Mouse (Mus musculus) E14TG2a.4 (cell line): ENCODE measurements around the gene Rrbp1.

ENCODE experiments used
- H3K27me3 ChIP-seq: 2 replicates; pipeline ENCODE4 v1.6.1; 2014; ENCODE audit warnings: low read length, control low read depth; ENCODE audit not compliant: insufficient read depth
- H3K36me3 ChIP-seq: 2 replicates; pipeline ENCODE4 v1.6.1; 2014; ENCODE audit warnings: low read length, control low read depth; ENCODE audit not compliant: insufficient read depth
- H3K4me1 ChIP-seq: replicated peaks from 2 replicates; pipeline ENCODE4 v1.6.1; 2014; ENCODE audit warnings: low read depth, low read length, control low read depth
- H3K4me3 ChIP-seq: replicated peaks from 2 replicates; pipeline ENCODE4 v1.5.1; 2014; ENCODE audit warnings: mild to moderate bottlenecking, low read length
- H3K9me3 ChIP-seq: 2 replicates; pipeline ENCODE4 v1.6.1; 2014; ENCODE audit warnings: low read length, control low read depth
- CTCF ChIP-seq: conservative IDR thresholded peaks from 2 replicates; pipeline ENCODE4 v1.5.1; 2014; ENCODE audit warnings: low read length
- NANOG ChIP-seq: IDR thresholded peaks from 2 replicates; pipeline ENCODE4 v1.6.1; 2014; ENCODE audit warnings: borderline replicate concordance, low read length, mixed read lengths
- POU5F1 ChIP-seq: IDR thresholded peaks from 2 replicates; pipeline ENCODE4 v1.6.1; 2014; ENCODE audit warnings: low read length, borderline replicate concordance

The Rrbp1 gene

GRCm38 (mm10) chr2:143980781-143981398 lies 30.2 kb downstream of the Rrbp1 start:
- H3K4me3 ChIP-seq, result no peak overlapping the region
- H3K27me3 ChIP-seq, result no peaks in the 10 kb centered on the region
- no peaks in the 10 kb centered on the region for H3K9me3 ChIP-seq
- TF ChIP-seq POU5F1, result no peak
- TF ChIP-seq CTCF, result peak; percentile 61
- peaks cover 81% of the 10 kb centered on the region for H3K36me3 ChIP-seq
- H3K4me1 ChIP-seq, result peaks cover 31% of the 10 kb centered on the region

- H3K4me3 ChIP-seq, result no peak overlapping the region
- H3K9me3 ChIP-seq, result no peaks in the 10 kb centered on the region
- peaks cover 18% of the 10 kb centered on the region for H3K4me1 ChIP-seq
- TF ChIP-seq NANOG (no peak), POU5F1 (no peak), CTCF (no peak)
- H3K27me3 ChIP-seq, result no peaks in the 10 kb centered on the region
- H3K36me3 ChIP-seq, result peaks cover 74% of the 10 kb centered on the region
Observed at GRCm38 (mm10) chr2:143978444-143979147, 32.5 kb downstream of the Rrbp1 start.

GRCm38 (mm10) chr2:143975146-143975649 lies 35.9 kb downstream of the Rrbp1 start:
- Histone ChIP-seq H3K27me3 (no peaks in the 10 kb centered on the region), H3K9me3 (no peaks in the 10 kb centered on the region), H3K4me1 (peaks cover 3% of the 10 kb centered on the region), H3K4me3 (no peak overlapping the region), H3K36me3 (peaks cover 78% of the 10 kb centered on the region)
- no peak for TF ChIP-seq CTCF
- no peak for TF ChIP-seq POU5F1
- no peak for TF ChIP-seq NANOG

GRCm38 (mm10) chr2:143973161-143973560 lies 37.9 kb downstream of the Rrbp1 start:
- H3K36me3 ChIP-seq, result peaks cover 78% of the 10 kb centered on the region
- H3K4me1 ChIP-seq, result no peaks in the 10 kb centered on the region
- H3K27me3 ChIP-seq, result no peaks in the 10 kb centered on the region
- H3K4me3 ChIP-seq, result no peak overlapping the region
- no peaks in the 10 kb centered on the region for H3K9me3 ChIP-seq
- TF ChIP-seq POU5F1, result no peak
- no peak for TF ChIP-seq CTCF
- TF ChIP-seq NANOG, result no peak

- Histone ChIP-seq H3K4me3 (no peak overlapping the region), H3K9me3 (no peaks in the 10 kb centered on the region), H3K27me3 (no peaks in the 10 kb centered on the region), H3K36me3 (peaks cover 83% of the 10 kb centered on the region), H3K4me1 (no peaks in the 10 kb centered on the region)
- TF ChIP-seq CTCF, result no peak
- TF ChIP-seq NANOG, result no peak
- no peak for TF ChIP-seq POU5F1
Observed at GRCm38 (mm10) chr2:143971887-143972286, 39.2 kb downstream of the Rrbp1 start.

- Histone ChIP-seq H3K36me3 (peaks cover 89% of the 10 kb centered on the region), H3K9me3 (no peaks in the 10 kb centered on the region), H3K27me3 (no peaks in the 10 kb centered on the region), H3K4me1 (no peaks in the 10 kb centered on the region), H3K4me3 (no peak overlapping the region)
- TF ChIP-seq NANOG (no peak), POU5F1 (no peak), CTCF (no peak)
Observed at GRCm38 (mm10) chr2:143970841-143971240, 40.2 kb downstream of the Rrbp1 start.

- no peaks in the 10 kb centered on the region for H3K9me3 ChIP-seq
- TF ChIP-seq CTCF, result no peak
- TF ChIP-seq NANOG, result no peak
- TF ChIP-seq POU5F1, result no peak
- H3K4me1 ChIP-seq, result peaks cover 6% of the 10 kb centered on the region; the same call in 1 of the 2 replicates
- H3K36me3 ChIP-seq, result peaks cover 97% of the 10 kb centered on the region
- H3K4me3 ChIP-seq, result no peak overlapping the region
- H3K27me3 ChIP-seq, result no peaks in the 10 kb centered on the region
Observed at GRCm38 (mm10) chr2:143969260-143969659, 41.8 kb downstream of the Rrbp1 start.

GRCm38 (mm10) chr2:143963318-143963717 lies 47.7 kb downstream of the Rrbp1 start:
- TF ChIP-seq POU5F1 (no peak), CTCF (peak; percentile 31; the same call in 1 of the 2 replicates)
- Histone ChIP-seq H3K4me1 (peaks cover 13% of the 10 kb centered on the region), H3K9me3 (peaks cover 19% of the 10 kb centered on the region), H3K36me3 (peaks cover 88% of the 10 kb centered on the region), H3K27me3 (no peaks in the 10 kb centered on the region), H3K4me3 (no peak overlapping the region)
